ENCODE assay signal across 26 mouse cellular contexts in the genomic region with DNA sequence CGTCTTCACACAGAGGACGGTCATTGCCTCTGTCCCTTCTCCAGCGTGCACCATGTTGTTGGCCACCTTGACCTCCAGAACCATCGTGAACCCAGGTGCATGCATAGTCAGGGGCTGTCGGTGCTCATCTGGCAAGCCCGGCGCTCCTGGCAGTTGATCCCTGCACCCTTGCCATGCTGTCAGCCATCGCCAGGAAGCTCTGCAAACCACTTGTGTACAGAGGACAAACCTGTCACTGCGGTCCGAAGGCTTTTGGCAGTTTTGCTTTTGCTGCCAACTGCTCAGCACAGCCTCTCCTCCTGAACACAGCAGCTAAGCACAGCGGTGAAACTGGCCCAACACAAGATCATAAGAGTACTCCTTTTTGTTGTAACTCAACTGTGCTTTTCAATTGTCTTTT. TPM values are rescaled to one million over a fixed set of nuclear protein-coding genes. Genes with fewer than 3 reads are reported as not detected.
DNase-seq lines count a peak whose midpoint lies in the region; ATAC-seq and TF ChIP-seq lines count a peak whose summit lies in the region.
"Had no signal": no experiment of that assay in that cellular context is flagged by ENCODE, and none has a peak within 500 bp of the region (broad histone marks: within the 10 kb centered on the region; RNA-seq: fewer than 3 reads in every experiment).

No protein-coding gene starts in this region.

- 86% methylated on average over 11 of the region's 11 CpGs for whole genome bisulfite sequencing in heart, embryonic 11.5 days (ENCODE audit: insufficient replicate concordance)
- 95% methylated on average over 11 of the region's 11 CpGs for WGBS in midbrain, embryonic 10.5 days
- WGBS in midbrain, embryonic 13.5 days = 93% methylated on average over 11 of the region's 11 CpGs
- 69% methylated on average over 11 of the region's 11 CpGs for WGBS in olfactory bulb, adult 2 months

- peaks cover 11% of the 10 kb centered on the region for H3K4me1 ChIP-seq in heart, embryonic 11.5 days (ENCODE audit: control insufficient read depth, insufficient read depth, low read length)
- H3K4me1 ChIP-seq in midbrain, embryonic 10.5 days = peaks cover 5% of the 10 kb centered on the region; the same call in 1 of the 2 replicates
- peaks cover 24% of the 10 kb centered on the region for H3K4me1 ChIP-seq in midbrain, embryonic 13.5 days (replicated peaks)
- peaks cover 27% of the 10 kb centered on the region for H3K4me1 ChIP-seq in olfactory bulb, adult 2 months (ENCODE audit: control insufficient read depth, insufficient read depth, low read length)

- DNase-seq in heart, adult 18-20 months = peak; percentile 10 to 35
- DNase-seq in midbrain, embryonic 10.5 days (ENCODE audit: low spot score) = no peak
- DNase-seq in cerebellum, postnatal 25 days = peak; percentile 67 to 70
- DNase-seq in frontal cortex, postnatal 25 days (ENCODE audit: low spot score in 2 of 2) = no peak
- DNase-seq in urinary bladder, postnatal 4 days (ENCODE audit: low spot score in 2 of 2) = no peak
- DNase-seq: adrenal gland, adult 8-10 months; gastrocnemius, postnatal 25 days; kidney, postnatal 4 days; liver, embryonic 13.5 days; right cerebral cortex, postnatal 25 days; thymus, adult 18-20 months had no signal

- no peak overlapping the region for H3K4me2 ChIP-seq in heart, embryonic 11.5 days
- H3K4me2 ChIP-seq in midbrain, embryonic 13.5 days (replicated peaks) = no peak overlapping the region
- H3K4me2 ChIP-seq: forebrain, embryonic 13.5 days; heart, embryonic 15.5 days; hindbrain, embryonic 15.5 days; kidney, embryonic 15.5 days; limb, embryonic 13.5 days; liver, embryonic 13.5 days; midbrain, embryonic 15.5 days; neural tube, embryonic 15.5 days; stomach, embryonic 15.5 days had no signal

- TF ChIP-seq POLR2A in olfactory bulb, adult 2 months (IDR thresholded peaks at IDR 0.05; ENCODE audit: insufficient read depth, low read depth, low read length) = no peak

- TF ChIP-seq CTCF in olfactory bulb, adult 2 months (IDR thresholded peaks at IDR 0.05; ENCODE audit: insufficient read depth, low read depth, low read length) = no peak

- H3K27me3 ChIP-seq in heart, embryonic 11.5 days (ENCODE audit: control insufficient read depth, insufficient read depth, low read length) = no peaks in the 10 kb centered on the region
- H3K27me3 ChIP-seq in midbrain, embryonic 10.5 days (ENCODE audit: low read depth, poor library complexity, severe bottlenecking) = no peaks in the 10 kb centered on the region
- no peaks in the 10 kb centered on the region for H3K27me3 ChIP-seq in midbrain, embryonic 13.5 days
- H3K27me3 ChIP-seq: forebrain, embryonic 13.5 days; heart, embryonic 15.5 days; hindbrain, embryonic 15.5 days; kidney, embryonic 15.5 days; limb, embryonic 13.5 days; liver, embryonic 13.5 days; midbrain, embryonic 15.5 days; neural tube, embryonic 15.5 days; Patski; stomach, embryonic 15.5 days had no signal

- H3K9me3 ChIP-seq in heart, embryonic 11.5 days (replicated peaks; ENCODE audit: control insufficient read depth, low read length) = no peaks in the 10 kb centered on the region
- H3K9me3 ChIP-seq in midbrain, embryonic 10.5 days (replicated peaks) = no peaks in the 10 kb centered on the region
- H3K9me3 ChIP-seq in midbrain, embryonic 13.5 days = no peaks in the 10 kb centered on the region
- H3K9me3 ChIP-seq: embryonic facial prominence, embryonic 10.5 days; forebrain, embryonic 13.5 days; heart, embryonic 15.5 days; hindbrain, embryonic 15.5 days; kidney, embryonic 15.5 days; limb, embryonic 13.5 days; liver, embryonic 13.5 days; midbrain, embryonic 15.5 days; neural tube, embryonic 15.5 days; stomach, embryonic 15.5 days had no signal

- ATAC-seq in heart, embryonic 11.5 days (replicated peaks; ENCODE audit: insufficient number of reproducible peaks, low FRiP score, low TSS enrichment) = no peak
- no peak for ATAC-seq in midbrain, embryonic 13.5 days
- ATAC-seq: CD4-positive, CD25-positive, alpha-beta regulatory T cell, adult 4 months; forebrain, embryonic 13.5 days; intestine, embryonic 16.5 days; midbrain, embryonic 15.5 days; Patski had no signal

- H3K36me3 ChIP-seq in heart, embryonic 11.5 days (ENCODE audit: control insufficient read depth, insufficient read depth, low read length) = no peaks in the 10 kb centered on the region
- H3K36me3 ChIP-seq in midbrain, embryonic 10.5 days = no peaks in the 10 kb centered on the region
- H3K36me3 ChIP-seq in midbrain, embryonic 13.5 days = no peaks in the 10 kb centered on the region
- H3K36me3 ChIP-seq: embryonic facial prominence, embryonic 10.5 days; heart, embryonic 15.5 days; hindbrain, embryonic 15.5 days; kidney, embryonic 15.5 days; limb, embryonic 13.5 days; liver, embryonic 13.5 days; midbrain, embryonic 15.5 days; neural tube, embryonic 15.5 days; stomach, embryonic 15.5 days had no signal

- no peak overlapping the region for H3K4me3 ChIP-seq in heart, embryonic 11.5 days (ENCODE audit: low read depth, low read length)
- no peak overlapping the region for H3K4me3 ChIP-seq in midbrain, embryonic 10.5 days
- H3K4me3 ChIP-seq in midbrain, embryonic 13.5 days (replicated peaks) = no peak overlapping the region
- H3K4me3 ChIP-seq in olfactory bulb, adult 2 months (ENCODE audit: insufficient read depth, low read depth, low read length) = no peak overlapping the region
- H3K4me3 ChIP-seq: embryonic facial prominence, embryonic 10.5 days; forebrain, embryonic 13.5 days; heart, embryonic 15.5 days; hindbrain, embryonic 15.5 days; kidney, embryonic 15.5 days; limb, embryonic 13.5 days; liver, embryonic 13.5 days; midbrain, embryonic 15.5 days; neural tube, embryonic 15.5 days; stomach, embryonic 15.5 days had no signal

- no peak overlapping the region for H3K27ac ChIP-seq in heart, embryonic 11.5 days (ENCODE audit: low read depth, low read length)
- 0 out of 2 replicates have a peak overlapping the region, but pooled peaks have one; percentile 13 for H3K27ac ChIP-seq in midbrain, embryonic 10.5 days (replicated peaks)
- H3K27ac ChIP-seq in midbrain, embryonic 13.5 days = no peak overlapping the region
- peak overlapping the region; percentile 16 for H3K27ac ChIP-seq in olfactory bulb, adult 2 months (ENCODE audit: insufficient read depth, low read depth, low read length)
- H3K27ac ChIP-seq: embryonic facial prominence, embryonic 10.5 days; forebrain, embryonic 13.5 days; heart, embryonic 15.5 days; hindbrain, embryonic 15.5 days; kidney, embryonic 15.5 days; limb, embryonic 13.5 days; liver, embryonic 13.5 days; midbrain, embryonic 15.5 days; neural tube, embryonic 15.5 days; stomach, embryonic 15.5 days had no signal

- H3K9ac ChIP-seq in heart, embryonic 11.5 days (ENCODE audit: low read depth, low read length) = no peak overlapping the region
- no peak overlapping the region for H3K9ac ChIP-seq in midbrain, embryonic 13.5 days (replicated peaks)
- H3K9ac ChIP-seq: forebrain, embryonic 13.5 days; heart, embryonic 15.5 days; hindbrain, embryonic 15.5 days; kidney, embryonic 15.5 days; limb, embryonic 13.5 days; liver, embryonic 13.5 days; midbrain, embryonic 15.5 days; neural tube, embryonic 15.5 days; stomach, embryonic 15.5 days had no signal

RNA-seq across cellular contexts. Expression of a gene that starts 37.0 kb away (rescaled TPM):
- not detected for total RNA-seq in heart, adult 18-20 months (2021)
- polyA plus RNA-seq in heart, embryonic 11.5 days (2014; fragmentation: Nextera tagmentation; extraction: Ambion mirVana) = 0.56 and 0.72 TPM in 2 replicates
- polyA plus RNA-seq in midbrain, embryonic 10.5 days (2016; fragmentation: Nextera tagmentation; extraction: Ambion mirVana) = 3.1 and 3.4 TPM in 2 replicates
- 6.9 and 7.4 TPM in 2 replicates for polyA plus RNA-seq in midbrain, embryonic 13.5 days (2015; fragmentation: Nextera tagmentation; extraction: Ambion mirVana)
- polyA plus RNA-seq in olfactory bulb, adult 2 months (2012; ENCODE audit: insufficient read depth, insufficient read length, low replicate concordance, missing spikeins) = not detected in 2 replicates
- total RNA-seq: gastrocnemius, postnatal 25 days had no signal
- polyA plus RNA-seq: CD4-positive, CD25-positive, alpha-beta regulatory T cell, adult 4 months had no signal

RNA-seq across cellular contexts. Expression of a gene that starts 37.8 kb away (rescaled TPM):
- total RNA-seq in heart, adult 18-20 months (2021) = 1 to 10 TPM; 3.0 to 4.0 TPM
- 1.2 and 1.3 TPM in 2 replicates for polyA plus RNA-seq in heart, embryonic 11.5 days (2014; fragmentation: Nextera tagmentation; extraction: Ambion mirVana)
- polyA plus RNA-seq in midbrain, embryonic 10.5 days (2016; fragmentation: Nextera tagmentation; extraction: Ambion mirVana) = 4.8 and 7.0 TPM in 2 replicates
- 12.6 and 13.5 TPM in 2 replicates for polyA plus RNA-seq in midbrain, embryonic 13.5 days (2015; fragmentation: Nextera tagmentation; extraction: Ambion mirVana)
- 56.9 TPM in 1 of 2 replicates, not detected in the other for polyA plus RNA-seq in olfactory bulb, adult 2 months (2012; ENCODE audit: insufficient read depth, insufficient read length, low replicate concordance, missing spikeins)

Comparison
In these comparisons a context has a peak if more than half of its experiments do, and no peak if none do; other contexts are left out.
1. H3K27ac ChIP-seq: peak in midbrain, embryonic 10.5 days (single experiment) and olfactory bulb, adult 2 months (single experiment); none in heart, embryonic 11.5 days (single experiment) and midbrain, embryonic 13.5 days (single experiment).
2. DNase-seq: peak in heart, adult 18-20 months (2 of 2) and cerebellum, postnatal 25 days (2 of 2); none in midbrain, embryonic 10.5 days (single experiment), frontal cortex, postnatal 25 days (0 of 2) and urinary bladder, postnatal 4 days (0 of 2).